Mouse (Mus musculus) erythroblast, adult 5-6 weeks (primary cell): ENCODE results near the gene Tbc1d21. TPM values are rescaled to one million over a fixed set of nuclear protein-coding genes. Genes with fewer than 3 reads are reported as not detected.

Experiments used
- ATAC-seq: replicated peaks from 2 replicates; pipeline ENCODE4 v1.8.0; 2016; ENCODE audit warnings: moderate number of reproducible peaks, mild to moderate bottlenecking, moderate TSS enrichment, inconsistent platforms; ENCODE audit not compliant: poor library complexity, low FRiP score, severe bottlenecking
- total RNA-seq, 2 experiments: library from RNA; stranded (forward) in 1 of 2; stranded (reverse) in 1 of 2; fragments of 150-400 nt in 1 of 2; fragments of 200-764, 138-1000 nt in 1 of 2; gene quantifications; 2 replicates each; pipeline versions ENCODE4 v1.2.3 to v1.2.4; 2015 to 2017; ENCODE audit warnings: low replicate concordance in 2 of 2

Tbc1d21 gene
- total RNA-seq, 2 experiments from 2014 or later, result not detected

GRCm38 (mm10) chr9:58347795-58348194 lies 22.5 kb downstream of the Tbc1d21 start:
- ATAC-seq, result no peak

- ATAC-seq, result no peak
Measured at GRCm38 (mm10) chr9:58346498-58346897, 23.8 kb downstream of the Tbc1d21 start.

- no peak for ATAC-seq
Measured at GRCm38 (mm10) chr9:58345963-58346362, 24.3 kb downstream of the Tbc1d21 start.

GRCm38 (mm10) chr9:58341795-58342194 lies 28.5 kb downstream of the Tbc1d21 start:
- ATAC-seq, result no peak

- no peak for ATAC-seq
Measured at GRCm38 (mm10) chr9:58336650-58337281, 33.5 kb downstream of the Tbc1d21 start.

GRCm38 (mm10) chr9:58331276-58331675 lies 39.0 kb downstream of the Tbc1d21 start:
- ATAC-seq, result no peak

GRCm38 (mm10) chr9:58330293-58330692 lies 40.0 kb downstream of the Tbc1d21 start:
- ATAC-seq, result no peak

- ATAC-seq, result no peak
Measured at GRCm38 (mm10) chr9:58327382-58327781, 42.9 kb downstream of the Tbc1d21 start.

- ATAC-seq, result no peak
Measured at GRCm38 (mm10) chr9:58326477-58327180, 43.6 kb downstream of the Tbc1d21 start.

GRCm38 (mm10) chr9:58321681-58322080 lies 48.6 kb downstream of the Tbc1d21 start:
- no peak for ATAC-seq

- no peak for ATAC-seq
Measured at GRCm38 (mm10) chr9:58318317-58318716, 51.9 kb downstream of the Tbc1d21 start.

- ATAC-seq, result no peak
Measured at GRCm38 (mm10) chr9:58317381-58317780, 52.9 kb downstream of the Tbc1d21 start.

- no peak for ATAC-seq
Measured at GRCm38 (mm10) chr9:58316784-58317183, 53.5 kb downstream of the Tbc1d21 start.

- no peak for ATAC-seq
Measured at GRCm38 (mm10) chr9:58315850-58316249, 54.4 kb downstream of the Tbc1d21 start.

- no peak for ATAC-seq
Measured at GRCm38 (mm10) chr9:58314682-58315360, 55.4 kb downstream of the Tbc1d21 start.

GRCm38 (mm10) chr9:58312944-58313359 lies 57.3 kb downstream of the Tbc1d21 start, which contains the start of gene Loxl1:
Gene Loxl1, minus strand, starts transcription at chr9:58313186.
- no peak for ATAC-seq

- ATAC-seq, result no peak
Measured at GRCm38 (mm10) chr9:58312196-58312943, 57.9 kb downstream of the Tbc1d21 start.

- no peak for ATAC-seq
Measured at GRCm38 (mm10) chr9:58311191-58311910, 58.9 kb downstream of the Tbc1d21 start.

- ATAC-seq, result no peak
Measured at GRCm38 (mm10) chr9:58310043-58310660, 60.1 kb downstream of the Tbc1d21 start.
